Mouse (Mus musculus) MEL (cell line): ENCODE measurements at regions not wholly inside any gene's neighbourhood (a gene's known extent, or its start where the extent isn't known, plus 50 kb on each side); places are given as distances from the start of the nearest gene placed in this dataset.
A peak's percentile ranks its signal among the peaks of the same experiment; 100 is the strongest.

Experiments used
- CTCF ChIP-seq, 3 experiments: IDR thresholded peaks in 2 of 3; conservative IDR thresholded peaks in 1 of 3; 2 replicates each; pipeline ENCODE4 v1.5.1; 2011 to 2012; ENCODE audit warnings: low read length in 3 of 3, low read depth in 2 of 3, mild to moderate bottlenecking in 2 of 3, improper control_type of control experiment in 1 of 3, inconsistent platforms in 1 of 3, mixed read lengths in 1 of 3, moderate library complexity in 1 of 3; ENCODE audit not compliant: control insufficient read depth in 1 of 3, insufficient read depth in 1 of 3, poor library complexity in 1 of 3, severe bottlenecking in 1 of 3
- JUND ChIP-seq: IDR thresholded peaks from 2 replicates; pipeline ENCODE4 v1.6.1; 2011; ENCODE audit warnings: low read depth, mild to moderate bottlenecking, improper control_type of control experiment, low read length
- MAZ ChIP-seq: IDR thresholded peaks from 2 replicates; pipeline ENCODE4 v1.6.1; 2012; ENCODE audit warnings: low read depth, mild to moderate bottlenecking, inconsistent platforms, low read length, improper control_type of control experiment
- ZNF384 ChIP-seq: IDR thresholded peaks from 2 replicates; pipeline ENCODE4 v1.6.1; 2012; ENCODE audit warnings: low read depth, mild to moderate bottlenecking, inconsistent platforms, low read length, improper control_type of control experiment

- TF ChIP-seq CTCF (IDR thresholded peaks at IDR 0.05 in 2 of 3, conservative IDR thresholded peaks at IDR 0.05 in 1 of 3; ENCODE audit: control insufficient read depth in 1 of 3, insufficient read depth in 1 of 3, low read depth in 2 of 3, low read length in 3 of 3, poor library complexity in 1 of 3, severe bottlenecking in 1 of 3), result peak in 1 of 3 experiments; percentile 39; a peak in 2 of 6 replicates
- TF ChIP-seq ZNF384, result no peak
- no peak for TF ChIP-seq JUND
- TF ChIP-seq MAZ, result no peak
Measured at GRCm38 (mm10) chr15:45510271-45510670, 5376.1 kb downstream of the 9330182O14Rik start.
